Mouse (Mus musculus): ENCODE measurements around the gene 2410131K14Rik. TPM values are rescaled to one million over a fixed set of nuclear protein-coding genes. Genes with fewer than 3 reads are reported as not detected.

Gene 2410131K14Rik
- polyA plus RNA-seq, 1 experiment from 2014 or later: 1.2 TPM

DNA sequence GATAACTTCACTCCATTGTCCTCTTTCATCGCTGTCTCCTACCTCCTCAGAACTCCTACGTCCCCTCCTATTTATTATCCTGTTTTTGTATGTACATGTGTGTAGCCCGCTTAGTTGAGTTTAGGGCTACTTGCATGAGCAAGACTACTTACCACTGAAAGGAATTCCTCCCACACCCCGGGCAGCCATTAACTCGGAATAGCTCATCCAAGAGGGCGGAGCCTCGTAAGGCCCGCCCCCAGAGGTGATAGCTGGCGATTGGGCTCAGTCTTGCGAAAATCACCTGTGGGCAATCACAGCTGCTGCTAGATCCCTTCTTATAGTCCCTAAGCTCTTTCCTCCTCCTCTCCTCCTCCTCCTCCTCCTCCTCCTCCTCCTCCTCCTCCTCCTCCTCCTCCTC, 66.2 kb downstream of the 2410131K14Rik start:
- Histone ChIP-seq H3K4me1 (replicated peaks) (no peaks in the 10 kb centered on the region), H3K4me2 (no peak overlapping the region), H3K9ac (no peak overlapping the region), H3K27ac (replicated peaks) (no peak overlapping the region), H3K9me3 (replicated peaks) (no peaks in the 10 kb centered on the region), H3K27me3 (no peaks in the 10 kb centered on the region), H3K4me3 (replicated peaks) (no peak overlapping the region), H3K36me3 (replicated peaks) (no peaks in the 10 kb centered on the region)
- 46% methylated on average over 10 of the region's 10 CpGs for WGBS (ENCODE audit: insufficient replicate concordance)
- no peak for ATAC-seq (ENCODE audit: insufficient read depth)

DNA sequence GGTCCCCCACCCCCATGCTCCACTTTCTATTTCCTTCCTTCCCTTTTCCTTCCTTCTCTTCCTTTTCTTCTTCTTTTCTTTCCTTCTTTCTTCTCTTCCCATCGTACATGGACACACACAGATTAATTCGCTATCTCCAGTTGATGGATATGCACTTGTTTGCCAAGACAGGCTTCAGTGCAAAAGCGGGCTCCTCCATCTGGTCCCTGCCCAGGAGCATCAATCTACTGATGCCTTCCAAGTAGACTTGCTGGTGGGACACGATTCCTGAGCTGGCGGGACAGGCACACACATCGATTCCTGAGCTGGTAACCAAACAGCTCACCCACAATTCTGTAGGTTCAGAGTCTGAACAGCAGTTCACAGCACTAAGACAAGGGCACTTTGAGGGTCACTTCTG, 68.7 kb downstream of the 2410131K14Rik start:
- Histone ChIP-seq H3K4me1 (replicated peaks) (no peaks in the 10 kb centered on the region), H3K36me3 (replicated peaks) (no peaks in the 10 kb centered on the region), H3K4me2 (no peak overlapping the region), H3K4me3 (replicated peaks) (no peak overlapping the region), H3K27ac (replicated peaks) (no peak overlapping the region), H3K9me3 (replicated peaks) (no peaks in the 10 kb centered on the region), H3K9ac (no peak overlapping the region), H3K27me3 (peaks cover 15% of the 10 kb centered on the region; the same call in 1 of the 2 replicates)
- WGBS (ENCODE audit: insufficient replicate concordance): 69% methylated on average over 6 of the region's 6 CpGs
- ATAC-seq (ENCODE audit: insufficient read depth): no peak

Other genes starting within 250 kb of the 2410131K14Rik start
- 1.6 and 2.2 TPM in 2 replicates for gene Tesc, start 217.5 kb upstream of the 2410131K14Rik start, polyA plus RNA-seq (2015; fragmentation: Nextera tagmentation; extraction: Ambion mirVana)
- 7.7 and 8.1 TPM in 2 replicates for gene Fbxw8, start 89.8 kb upstream of the 2410131K14Rik start, polyA plus RNA-seq (2015; fragmentation: Nextera tagmentation; extraction: Ambion mirVana)
- gene Hrk, start 80.6 kb upstream of the 2410131K14Rik start, polyA plus RNA-seq (2015; fragmentation: Nextera tagmentation; extraction: Ambion mirVana): not detected in 2 replicates
- gene Rnft2, start 111 bp upstream of the 2410131K14Rik start, polyA plus RNA-seq (2015; fragmentation: Nextera tagmentation; extraction: Ambion mirVana): 0.21 and 0.44 TPM in 2 replicates